Mouse (Mus musculus) embryo, embryonic 10.5 days (tissue): ENCODE measurements around the gene P3h4.
A peak's percentile ranks its signal among the peaks of the same experiment; 100 is the strongest.

Source experiments
- DNase-seq: peaks from one replicate; pipeline ENCODE4 v3.0.0-alpha.2; 2015; ENCODE audit warnings: low spot score

P3h4 gene

GRCm38 (mm10) chr11:100408076-100408834, 6.4 kb downstream of the P3h4 start:
- peak; percentile 84 for DNase-seq

- DNase-seq, result no peak
These were observed 7.5 kb downstream of the P3h4 start for GRCm38 (mm10) chr11:100406995-100407705.

- DNase-seq, result no peak
These were observed 8.4 kb downstream of the P3h4 start for GRCm38 (mm10) chr11:100406273-100406672.

- no peak for DNase-seq
These were observed 10.1 kb downstream of the P3h4 start for GRCm38 (mm10) chr11:100404456-100405074.

- no peak for DNase-seq
These were observed 11.0 kb downstream of the P3h4 start for GRCm38 (mm10) chr11:100403445-100404134.

- DNase-seq, result no peak
These were observed 12.0 kb downstream of the P3h4 start for GRCm38 (mm10) chr11:100402682-100403081.

- DNase-seq, result no peak
These were observed 12.4 kb downstream of the P3h4 start for GRCm38 (mm10) chr11:100402240-100402639.

GRCm38 (mm10) chr11:100400842-100401241, 13.8 kb downstream of the P3h4 start:
- no peak for DNase-seq

- no peak for DNase-seq
These were observed 14.7 kb downstream of the P3h4 start for GRCm38 (mm10) chr11:100399727-100400538.

- no peak for DNase-seq
These were observed 15.3 kb downstream of the P3h4 start for GRCm38 (mm10) chr11:100399320-100399719.

- no peak for DNase-seq
These were observed 16.1 kb downstream of the P3h4 start for GRCm38 (mm10) chr11:100398517-100398916.

GRCm38 (mm10) chr11:100397600-100398389, 16.8 kb downstream of the P3h4 start, which contains the start of gene Jup:
Gene Jup, minus strand, starts transcription at chr11:100397763.
- peak; percentile 99 for DNase-seq

- no peak for DNase-seq
These were observed 17.6 kb downstream of the P3h4 start for GRCm38 (mm10) chr11:100396886-100397599.

- DNase-seq, result peak; percentile 45
These were observed 18.6 kb downstream of the P3h4 start for GRCm38 (mm10) chr11:100395861-100396631.

GRCm38 (mm10) chr11:100395200-100395599, 19.4 kb downstream of the P3h4 start:
- no peak for DNase-seq

GRCm38 (mm10) chr11:100394353-100395074, 20.1 kb downstream of the P3h4 start:
- no peak for DNase-seq

- no peak for DNase-seq
These were observed 20.9 kb downstream of the P3h4 start for GRCm38 (mm10) chr11:100393733-100394132.

- no peak for DNase-seq
These were observed 21.7 kb downstream of the P3h4 start for GRCm38 (mm10) chr11:100392958-100393357.
